Mouse (Mus musculus) MEL (cell line): ENCODE data around the gene Tollip. TPM values are rescaled to one million over a fixed set of nuclear protein-coding genes. Genes with fewer than 3 reads are reported as not detected.

ENCODE experiments used
- DNase-seq: peaks from one replicate; pipeline ENCODE4 v3.0.0; 2011; ENCODE audit warnings: low read depth, low spot score
- H3K27ac ChIP-seq: 2 replicates; pipeline ENCODE4 v1.5.1; 2012; ENCODE audit warnings: low read depth, mild to moderate bottlenecking, control low read depth, low read length, moderate library complexity; ENCODE audit not compliant: control insufficient read depth
- H3K27me3 ChIP-seq, 2 experiments: fragments of 150-350 bp in 1 of 2; sonication (generic) in 1 of 2; 2 replicates each; pipeline ENCODE4 v1.6.1; 2012; ENCODE audit warnings: low read length in 2 of 2, mild to moderate bottlenecking in 2 of 2, improper control_type of control experiment in 1 of 2, moderate library complexity in 1 of 2; ENCODE audit not compliant: insufficient read depth in 2 of 2, control insufficient read depth in 1 of 2
- H3K36me3 ChIP-seq, 2 experiments: 2 replicates each; pipeline ENCODE4 v1.6.1; 2012 to 2014; ENCODE audit warnings: low read length in 2 of 2, improper control_type of control experiment in 1 of 2, inconsistent platforms in 1 of 2, mild to moderate bottlenecking in 1 of 2; ENCODE audit not compliant: insufficient read depth in 2 of 2, control insufficient read depth in 1 of 2
- H3K4me1 ChIP-seq, 2 experiments: fragments of 150-350 bp in 1 of 2; sonication (generic) in 1 of 2; 2 replicates each; pipeline ENCODE4 v1.6.1; 2012; ENCODE audit warnings: low read length in 2 of 2, improper control_type of control experiment in 1 of 2, mild to moderate bottlenecking in 1 of 2; ENCODE audit not compliant: insufficient read depth in 2 of 2, control insufficient read depth in 1 of 2
- H3K4me3 ChIP-seq, 2 experiments: fragments of 150-350 bp in 1 of 2; sonication (generic) in 1 of 2; 2 replicates each; pipeline ENCODE4 v1.5.1; 2012; ENCODE audit warnings: low read depth in 2 of 2, low read length in 2 of 2, mild to moderate bottlenecking in 2 of 2, moderate library complexity in 2 of 2, control low read depth in 1 of 2, improper control_type of control experiment in 1 of 2; ENCODE audit not compliant: control insufficient read depth in 1 of 2, insufficient read depth in 1 of 2
- H3K79me2 ChIP-seq: 2 replicates; pipeline ENCODE4 v1.6.1; 2012; ENCODE audit warnings: mild to moderate bottlenecking, low read length, moderate library complexity; ENCODE audit not compliant: control insufficient read depth, poor library complexity, insufficient read depth
- H3K9ac ChIP-seq: 2 replicates; pipeline ENCODE4 v1.6.1; 2012; ENCODE audit warnings: low read depth, mild to moderate bottlenecking, control low read depth, low read length, moderate library complexity; ENCODE audit not compliant: control insufficient read depth, poor library complexity, severe bottlenecking
- H3K9me3 ChIP-seq: fragments of 150-350 bp; sonication (generic); replicated peaks from 2 replicates; pipeline ENCODE4 v1.6.1; 2012; ENCODE audit warnings: mild to moderate bottlenecking, low read length, improper control_type of control experiment, moderate library complexity; ENCODE audit not compliant: insufficient read depth
- BHLHE40 ChIP-seq: IDR thresholded peaks from 2 replicates; pipeline ENCODE4 v1.6.1; 2012; ENCODE audit warnings: low read depth, mild to moderate bottlenecking, inconsistent platforms, low read length, improper control_type of control experiment, borderline replicate concordance
- CHD1 ChIP-seq: IDR thresholded peaks from 2 replicates; pipeline ENCODE4 v1.6.1; 2012; ENCODE audit warnings: low read depth, mild to moderate bottlenecking, inconsistent platforms, low read length, improper control_type of control experiment
- CHD2 ChIP-seq: IDR thresholded peaks from 2 replicates; pipeline ENCODE4 v1.6.1; 2011; ENCODE audit warnings: low read length, improper control_type of control experiment
- CTCF ChIP-seq, 3 experiments: IDR thresholded peaks in 2 of 3; conservative IDR thresholded peaks in 1 of 3; 2 replicates each; pipeline ENCODE4 v1.5.1; 2011 to 2012; ENCODE audit warnings: low read length in 3 of 3, low read depth in 2 of 3, mild to moderate bottlenecking in 2 of 3, improper control_type of control experiment in 1 of 3, inconsistent platforms in 1 of 3, mixed read lengths in 1 of 3, moderate library complexity in 1 of 3; ENCODE audit not compliant: control insufficient read depth in 1 of 3, insufficient read depth in 1 of 3, poor library complexity in 1 of 3, severe bottlenecking in 1 of 3
- E2F4 ChIP-seq: IDR thresholded peaks from 2 replicates; pipeline ENCODE4 v1.6.1; 2011; ENCODE audit warnings: low read depth, low read length, improper control_type of control experiment, borderline replicate concordance
- ELF1 ChIP-seq: IDR thresholded peaks from 2 replicates; pipeline ENCODE4 v1.6.1; 2014; ENCODE audit warnings: low read depth, mild to moderate bottlenecking, inconsistent platforms, low read length, improper control_type of control experiment, moderate library complexity
- EP300 ChIP-seq, 2 experiments: IDR thresholded peaks; 2 replicates each; pipeline ENCODE4 v1.6.1; 2011; ENCODE audit warnings: improper control_type of control experiment in 2 of 2, low read length in 2 of 2, low read depth in 1 of 2, mild to moderate bottlenecking in 1 of 2
- ETS1 ChIP-seq: IDR thresholded peaks from 2 replicates; pipeline ENCODE4 v1.6.1; 2012; ENCODE audit warnings: low read depth, mild to moderate bottlenecking, inconsistent platforms, low read length, improper control_type of control experiment, moderate library complexity
- GATA1 ChIP-seq: IDR thresholded peaks from 2 replicates; pipeline ENCODE4 v1.6.1; 2011; ENCODE audit warnings: low read depth, low read length, improper control_type of control experiment
- HCFC1 ChIP-seq: IDR thresholded peaks from 2 replicates; pipeline ENCODE4 v1.6.1; 2012; ENCODE audit warnings: low read depth, mild to moderate bottlenecking, inconsistent platforms, low read length, improper control_type of control experiment, moderate library complexity
- JUND ChIP-seq: IDR thresholded peaks from 2 replicates; pipeline ENCODE4 v1.6.1; 2011; ENCODE audit warnings: low read depth, mild to moderate bottlenecking, improper control_type of control experiment, low read length
- MAFK ChIP-seq: IDR thresholded peaks from 2 replicates; pipeline ENCODE4 v1.6.1; 2011; ENCODE audit warnings: low read depth, mild to moderate bottlenecking, low read length, improper control_type of control experiment, borderline replicate concordance
- MAX ChIP-seq: IDR thresholded peaks from 2 replicates; pipeline ENCODE4 v1.6.1; 2011; ENCODE audit warnings: low read length, improper control_type of control experiment
- MAZ ChIP-seq: IDR thresholded peaks from 2 replicates; pipeline ENCODE4 v1.6.1; 2012; ENCODE audit warnings: low read depth, mild to moderate bottlenecking, inconsistent platforms, low read length, improper control_type of control experiment
- MEF2A ChIP-seq: IDR thresholded peaks from 2 replicates; pipeline ENCODE4 v1.6.1; 2014; ENCODE audit warnings: low read depth, mild to moderate bottlenecking, inconsistent platforms, low read length, improper control_type of control experiment; ENCODE audit not compliant: poor library complexity, insufficient replicate concordance, severe bottlenecking; ENCODE audit errors: extremely low read depth
- MXI1 ChIP-seq: IDR thresholded peaks from 2 replicates; pipeline ENCODE4 v1.6.1; 2011; ENCODE audit warnings: mild to moderate bottlenecking, low read depth, low read length, improper control_type of control experiment
- MYB ChIP-seq: IDR thresholded peaks from 2 replicates; pipeline ENCODE4 v1.6.1; 2011; ENCODE audit warnings: mild to moderate bottlenecking, low read depth, low read length, improper control_type of control experiment
- MYC ChIP-seq: IDR thresholded peaks from 2 replicates; pipeline ENCODE4 v1.6.1; 2011; ENCODE audit warnings: low read depth, mild to moderate bottlenecking, low read length, improper control_type of control experiment, moderate library complexity
- NELFE ChIP-seq: IDR thresholded peaks from 2 replicates; pipeline ENCODE4 v1.6.1; 2011; ENCODE audit warnings: low read depth, low read length, improper control_type of control experiment
- NRF1 ChIP-seq: IDR thresholded peaks from 2 replicates; pipeline ENCODE4 v1.6.1; 2014; ENCODE audit warnings: low read depth, mild to moderate bottlenecking, inconsistent platforms, low read length, improper control_type of control experiment, moderate library complexity; ENCODE audit not compliant: poor library complexity, insufficient read depth, severe bottlenecking
- POLR2A ChIP-seq, 2 experiments: IDR thresholded peaks; 2 replicates each; pipeline ENCODE4 v1.6.1; 2011 to 2012; ENCODE audit warnings: low read length in 2 of 2, mild to moderate bottlenecking in 2 of 2, control low read depth in 1 of 2, improper control_type of control experiment in 1 of 2, low read depth in 1 of 2, moderate library complexity in 1 of 2; ENCODE audit not compliant: control insufficient read depth in 1 of 2, insufficient read depth in 1 of 2, poor library complexity in 1 of 2
- POLR2AphosphoS2 ChIP-seq: IDR thresholded peaks from 2 replicates; pipeline ENCODE4 v1.6.1; 2011; ENCODE audit warnings: low read length, improper control_type of control experiment
- POLR2AphosphoS5 ChIP-seq: IDR thresholded peaks from 2 replicates; pipeline ENCODE4 v1.6.1; 2012; ENCODE audit warnings: low read depth, borderline replicate concordance, mild to moderate bottlenecking, inconsistent platforms, low read length, moderate library complexity, mixed read lengths
- RAD21 ChIP-seq: IDR thresholded peaks from 2 replicates; pipeline ENCODE4 v1.6.1; 2011; ENCODE audit warnings: mild to moderate bottlenecking, low read depth, low read length, improper control_type of control experiment
- RCOR1 ChIP-seq: IDR thresholded peaks from 2 replicates; pipeline ENCODE4 v1.6.1; 2012; ENCODE audit warnings: low read depth, mild to moderate bottlenecking, inconsistent platforms, low read length, improper control_type of control experiment
- SIN3A ChIP-seq: IDR thresholded peaks from 2 replicates; pipeline ENCODE4 v1.6.1; 2012; ENCODE audit warnings: low read length, improper control_type of control experiment, inconsistent platforms
- SMC3 ChIP-seq: IDR thresholded peaks from 2 replicates; pipeline ENCODE4 v1.6.1; 2011; ENCODE audit warnings: low read depth, low read length, improper control_type of control experiment
- TAL1 ChIP-seq: IDR thresholded peaks from 2 replicates; pipeline ENCODE4 v1.6.1; 2012; ENCODE audit warnings: mild to moderate bottlenecking, inconsistent platforms, low read length, moderate library complexity, mixed read lengths
- TBP ChIP-seq: IDR thresholded peaks from 2 replicates; pipeline ENCODE4 v1.8.0; 2011; ENCODE audit warnings: low read depth, low read length, improper control_type of control experiment
- TCF12 ChIP-seq: IDR thresholded peaks from 2 replicates; pipeline ENCODE4 v1.6.1; 2014; ENCODE audit warnings: low read depth, mild to moderate bottlenecking, inconsistent platforms, low read length, improper control_type of control experiment, moderate library complexity
- UBTF ChIP-seq: IDR thresholded peaks from 2 replicates; pipeline ENCODE4 v1.6.1; 2012; ENCODE audit warnings: low read depth, mild to moderate bottlenecking, inconsistent platforms, low read length, improper control_type of control experiment, moderate library complexity, borderline replicate concordance; ENCODE audit not compliant: insufficient read depth
- USF1 ChIP-seq: IDR thresholded peaks from 2 replicates; pipeline ENCODE4 v1.6.1; 2014; ENCODE audit warnings: low read depth, mild to moderate bottlenecking, inconsistent platforms, low read length, improper control_type of control experiment, moderate library complexity
- USF2 ChIP-seq, 2 experiments: IDR thresholded peaks; 2 replicates each; pipeline ENCODE4 v1.6.1; 2011 to 2012; ENCODE audit warnings: improper control_type of control experiment in 2 of 2, low read length in 2 of 2, borderline replicate concordance in 1 of 2, inconsistent platforms in 1 of 2, low read depth in 1 of 2, mild to moderate bottlenecking in 1 of 2; ENCODE audit not compliant: insufficient read depth in 1 of 2
- ZC3H11A ChIP-seq: IDR thresholded peaks from 2 replicates; pipeline ENCODE4 v1.6.1; 2012; ENCODE audit warnings: low read depth, mild to moderate bottlenecking, inconsistent platforms, low read length, improper control_type of control experiment
- ZKSCAN1 ChIP-seq: IDR thresholded peaks from 2 replicates; pipeline ENCODE4 v1.6.1; 2012; ENCODE audit warnings: low read depth, mild to moderate bottlenecking, inconsistent platforms, low read length, improper control_type of control experiment, moderate library complexity
- ZMIZ1 ChIP-seq: IDR thresholded peaks from 2 replicates; pipeline ENCODE4 v1.6.1; 2012; ENCODE audit warnings: low read depth, mild to moderate bottlenecking, inconsistent platforms, low read length, improper control_type of control experiment, moderate library complexity
- ZNF384 ChIP-seq: IDR thresholded peaks from 2 replicates; pipeline ENCODE4 v1.6.1; 2012; ENCODE audit warnings: low read depth, mild to moderate bottlenecking, inconsistent platforms, low read length, improper control_type of control experiment
- polyA plus RNA-seq, 2 experiments: library from polyadenylated mRNA; stranded (reverse) in 1 of 2; unstranded in 1 of 2; fragments of >175 nt in 1 of 2; fragments of >200 nt in 1 of 2; gene quantifications; 2 replicates each; pipeline versions ENCODE4 v1.2.1 to v1.2.4; 2012; ENCODE audit warnings: low replicate concordance in 2 of 2, low read depth in 1 of 2; ENCODE audit not compliant: insufficient read length in 2 of 2, insufficient read depth in 1 of 2, missing spikeins in 1 of 2
- total RNA-seq: library from RNA; depleted of rRNA; stranded (reverse); fragments of 300-350 nt; gene quantifications from 2 replicates; pipeline ENCODE4 v1.2.3, GENCODE M21; 2012

The Tollip gene
- total and polyA plus RNA-seq, 3 experiments = 35.6 to 63.8 (median 53.4) TPM

DNA sequence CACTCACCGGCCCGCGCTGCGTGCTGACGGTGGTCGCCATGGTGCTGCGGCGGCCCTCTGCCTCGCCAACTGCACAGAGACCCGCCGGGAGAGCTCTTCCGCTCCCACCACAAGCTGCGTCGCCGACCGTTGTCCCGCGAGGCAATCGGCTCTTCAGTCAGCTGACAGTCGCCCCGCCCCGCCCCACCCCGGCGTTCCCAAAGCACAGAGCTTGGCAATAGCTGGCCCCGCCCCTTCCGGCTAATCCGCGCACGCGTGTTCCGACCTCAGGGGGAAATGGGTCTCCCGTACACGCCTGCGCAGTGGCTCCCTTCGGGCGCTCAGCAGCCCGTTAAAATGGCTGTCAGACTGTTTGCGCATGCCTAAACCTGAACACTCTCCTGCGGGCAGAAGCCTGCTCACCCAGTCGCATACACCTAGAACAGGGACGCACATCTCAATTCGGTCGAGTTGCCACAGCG is 16.0 kb downstream of the Tollip start:
- Histone ChIP-seq H3K4me3 (peak overlapping the region; percentile 87 to 92), H3K79me2 (peaks cover 41% of the 10 kb centered on the region), H3K36me3 (peaks cover 0 to 24% of the 10 kb centered on the region in 2 experiments; a peak in 3 of 4 replicates), H3K9me3 (no peaks in the 10 kb centered on the region), H3K9ac (peak overlapping the region; percentile 93), H3K4me1 (peaks cover 8 to 26% of the 10 kb centered on the region in 2 experiments), H3K27ac (peak overlapping the region; percentile 57), H3K27me3 (no peaks in the 10 kb centered on the region)
- DNase-seq = peak; percentile 99
- TF ChIP-seq ZC3H11A (no peak), ZKSCAN1 (no peak), RCOR1 (no peak), POLR2A (IDR thresholded peaks at IDR 0.05; ENCODE audit: control insufficient read depth in 1 of 2, insufficient read depth in 1 of 2, low read depth in 1 of 2, low read length in 2 of 2, poor library complexity in 1 of 2) (peak; percentile 76 to 89), TBP (peak; percentile 86), POLR2AphosphoS5 (no peak), HCFC1 (peak; percentile 79), ELF1 (peak; percentile 73), EP300 (IDR thresholded peaks at IDR 0.05; ENCODE audit: low read depth in 1 of 2, low read length in 2 of 2) (peak in 1 of 2 experiments; percentile 44; a peak in 2 of 4 replicates), MYC (no peak), NELFE (peak; percentile 91), MYB (peak; percentile 47; the same call in 1 of the 2 replicates), SIN3A (peak; percentile 87), MEF2A (no peak), MAX (peak; percentile 62; the same call in 1 of the 2 replicates), JUND (no peak), ETS1 (peak; percentile 58; the same call in 1 of the 2 replicates), ZNF384 (no peak), POLR2AphosphoS2 (peak; percentile 87), ZMIZ1 (peak; percentile 78), RAD21 (no peak), USF2 (IDR thresholded peaks at IDR 0.05; ENCODE audit: borderline replicate concordance in 1 of 2, insufficient read depth in 1 of 2, low read depth in 1 of 2, low read length in 2 of 2) (no peak), GATA1 (no peak), NRF1 (peak; percentile 92), TCF12 (peak; percentile 60), CHD1 (0 out of 2 replicates have a peak, but pooled peaks have one; percentile 21), USF1 (peak; percentile 89), UBTF (no peak), TAL1 (no peak), CTCF (IDR thresholded peaks at IDR 0.05 in 2 of 3, conservative IDR thresholded peaks at IDR 0.05 in 1 of 3; ENCODE audit: control insufficient read depth in 1 of 3, insufficient read depth in 1 of 3, low read depth in 2 of 3, low read length in 3 of 3, poor library complexity in 1 of 3, severe bottlenecking in 1 of 3) (no peak), BHLHE40 (no peak), MXI1 (peak; percentile 69), SMC3 (no peak), CHD2 (no peak), E2F4 (no peak), MAFK (no peak), MAZ (peak; percentile 52; the same call in 1 of the 2 replicates)
